Mouse (Mus musculus): ENCODE results near the gene Rhob. TPM values are rescaled to one million over a fixed set of nuclear protein-coding genes. Genes with fewer than 3 reads are reported as not detected.

Rhob gene
- polyA plus RNA-seq, 1 experiment from 2014 or later: 52.1 TPM

GRCm38 (mm10) chr12:8489098-8489497 lies 10.7 kb downstream of the Rhob start:
- H3K27ac ChIP-seq: no peak overlapping the region
- no peak overlapping the region for H3K9ac ChIP-seq
- H3K27me3 ChIP-seq: no peaks in the 10 kb centered on the region
- no peaks in the 10 kb centered on the region for H3K36me3 ChIP-seq
- no peak overlapping the region for H3K4me3 ChIP-seq
- WGBS: 8% methylated on average over 4 of the region's 4 CpGs
- H3K4me2 ChIP-seq: no peak overlapping the region
- H3K9me3 ChIP-seq: no peaks in the 10 kb centered on the region
- no peak for ATAC-seq (ENCODE audit: borderline replicate concordance, extremely low read depth, low FRiP score, low TSS enrichment)
- H3K4me1 ChIP-seq: peaks cover 39% of the 10 kb centered on the region

DNA sequence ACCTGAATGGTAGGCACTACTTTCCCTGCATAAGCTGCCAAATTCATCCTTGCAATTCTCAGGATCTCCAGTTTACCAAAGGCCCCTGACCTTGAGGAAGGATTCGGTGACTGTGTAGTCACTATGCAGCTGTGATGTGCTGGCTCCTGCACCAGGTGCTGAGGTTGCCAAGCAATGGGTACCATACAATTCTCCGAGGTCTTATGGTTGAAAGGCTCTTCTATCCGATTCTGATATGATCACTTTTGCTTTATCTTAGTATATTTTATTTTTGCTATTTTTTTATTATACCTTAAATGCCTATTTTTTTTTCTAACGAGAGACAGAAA lies 11.2 kb downstream of the Rhob start:
- H3K27me3 ChIP-seq: no peaks in the 10 kb centered on the region
- no peaks in the 10 kb centered on the region for H3K36me3 ChIP-seq
- no peak for ATAC-seq (ENCODE audit: borderline replicate concordance, extremely low read depth, low FRiP score, low TSS enrichment)
- no peak overlapping the region for H3K9ac ChIP-seq
- 67% methylated on average over 4 of the region's 4 CpGs for whole genome bisulfite sequencing
- H3K4me1 ChIP-seq: peaks cover 39% of the 10 kb centered on the region
- H3K4me2 ChIP-seq: no peak overlapping the region
- H3K9me3 ChIP-seq: no peaks in the 10 kb centered on the region
- no peak overlapping the region for H3K27ac ChIP-seq
- H3K4me3 ChIP-seq: no peak overlapping the region

GRCm38 (mm10) chr12:8487959-8488651 lies 11.7 kb downstream of the Rhob start:
- H3K9me3 ChIP-seq: no peaks in the 10 kb centered on the region
- H3K4me1 ChIP-seq: peaks cover 39% of the 10 kb centered on the region
- WGBS: 52% methylated on average over 5 of the region's 5 CpGs
- ATAC-seq (ENCODE audit: borderline replicate concordance, extremely low read depth, low FRiP score, low TSS enrichment): peak; percentile 64
- H3K9ac ChIP-seq: no peak overlapping the region
- H3K4me3 ChIP-seq: no peak overlapping the region
- no peaks in the 10 kb centered on the region for H3K27me3 ChIP-seq
- H3K27ac ChIP-seq: peak overlapping the region; percentile 23
- no peak overlapping the region for H3K4me2 ChIP-seq
- no peaks in the 10 kb centered on the region for H3K36me3 ChIP-seq

- H3K9me3 ChIP-seq: no peaks in the 10 kb centered on the region
- no peak for ATAC-seq (ENCODE audit: borderline replicate concordance, extremely low read depth, low FRiP score, low TSS enrichment)
- peak overlapping the region; percentile 23; the same call in 1 of the 2 replicates for H3K27ac ChIP-seq
- H3K4me2 ChIP-seq: no peak overlapping the region
- peaks cover 32% of the 10 kb centered on the region for H3K4me1 ChIP-seq
- no peaks in the 10 kb centered on the region for H3K27me3 ChIP-seq
- H3K36me3 ChIP-seq: no peaks in the 10 kb centered on the region
- H3K4me3 ChIP-seq: no peak overlapping the region
- 52% methylated on average over 1 of the region's 1 CpGs for WGBS
- H3K9ac ChIP-seq: no peak overlapping the region
These were observed 12.5 kb downstream of the Rhob start for GRCm38 (mm10) chr12:8487281-8487680.

- H3K27ac ChIP-seq: no peak overlapping the region
- H3K9me3 ChIP-seq: no peaks in the 10 kb centered on the region
- no peak overlapping the region for H3K4me3 ChIP-seq
- no peak overlapping the region for H3K4me2 ChIP-seq
- no peak overlapping the region for H3K9ac ChIP-seq
- peaks cover 25% of the 10 kb centered on the region for H3K4me1 ChIP-seq
- H3K36me3 ChIP-seq: no peaks in the 10 kb centered on the region
- no peaks in the 10 kb centered on the region for H3K27me3 ChIP-seq
- 72% methylated on average over 7 of the region's 7 CpGs for WGBS
- ATAC-seq (ENCODE audit: borderline replicate concordance, extremely low read depth, low FRiP score, low TSS enrichment): no peak
These were observed 14.6 kb downstream of the Rhob start for GRCm38 (mm10) chr12:8485247-8485646.

DNA sequence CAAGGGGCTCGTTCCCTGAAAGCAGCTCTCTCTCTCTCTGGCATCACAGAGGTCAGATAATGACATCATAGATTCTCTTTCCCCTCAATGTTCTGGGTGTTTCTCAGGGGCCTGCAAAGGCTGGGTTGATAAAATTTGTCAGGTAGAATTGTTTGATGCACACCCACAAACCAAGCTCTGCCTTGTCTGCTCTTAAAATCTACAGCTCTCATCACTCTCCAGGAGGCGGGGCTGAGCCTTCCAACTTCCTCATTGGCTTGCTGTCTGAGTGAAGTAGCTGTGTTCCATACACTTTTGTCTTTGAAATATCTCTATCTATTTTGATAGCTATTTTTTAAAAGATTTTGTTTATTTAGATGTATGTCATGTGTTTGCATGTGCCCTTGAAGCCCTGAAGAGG lies 17.6 kb downstream of the Rhob start:
- Histone ChIP-seq H3K4me1 (peaks cover 11% of the 10 kb centered on the region; the same call in 1 of the 2 replicates), H3K36me3 (no peaks in the 10 kb centered on the region), H3K4me3 (no peak overlapping the region), H3K9ac (no peak overlapping the region), H3K4me2 (no peak overlapping the region), H3K27me3 (no peaks in the 10 kb centered on the region), H3K27ac (no peak overlapping the region), H3K9me3 (no peaks in the 10 kb centered on the region)
- ATAC-seq (ENCODE audit: borderline replicate concordance, extremely low read depth, low FRiP score, low TSS enrichment): no peak
- 57% methylated on average over 2 of the region's 2 CpGs for WGBS

DNA sequence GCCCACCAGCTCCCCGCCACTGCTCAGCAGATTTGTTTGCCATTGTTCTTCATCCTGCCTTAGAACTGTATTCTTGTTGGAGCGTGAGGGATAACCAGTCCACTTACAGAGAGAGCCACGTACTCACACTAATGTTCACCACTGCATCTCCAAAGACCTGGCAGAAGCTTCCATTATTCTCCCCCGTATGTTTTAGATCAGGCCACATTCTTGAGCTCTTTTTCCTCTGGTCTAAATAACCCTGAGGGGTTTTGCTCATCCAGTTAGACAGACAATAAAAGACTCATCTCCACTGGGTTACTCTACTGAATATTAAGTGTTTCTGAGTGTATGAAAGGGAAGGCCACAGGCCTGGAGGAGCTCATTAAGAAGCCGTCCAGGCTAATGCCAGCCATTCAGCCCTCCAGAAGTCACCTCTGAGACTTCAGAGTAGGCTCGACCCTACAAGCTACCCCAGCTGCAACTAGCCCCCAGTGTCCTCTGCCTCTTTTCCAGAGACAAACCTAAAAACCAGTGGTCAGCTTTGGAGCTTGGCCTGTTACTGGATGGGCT lies 24.9 kb downstream of the Rhob start:
- no peak overlapping the region for H3K9ac ChIP-seq
- no peak overlapping the region for H3K4me2 ChIP-seq
- H3K27me3 ChIP-seq: no peaks in the 10 kb centered on the region
- ATAC-seq (ENCODE audit: borderline replicate concordance, extremely low read depth, low FRiP score, low TSS enrichment): no peak
- no peak overlapping the region for H3K27ac ChIP-seq
- H3K36me3 ChIP-seq: no peaks in the 10 kb centered on the region
- no peak overlapping the region for H3K4me3 ChIP-seq
- peaks cover 39% of the 10 kb centered on the region for H3K4me1 ChIP-seq
- WGBS: 60% methylated on average over 6 of the region's 6 CpGs
- no peaks in the 10 kb centered on the region for H3K9me3 ChIP-seq

DNA sequence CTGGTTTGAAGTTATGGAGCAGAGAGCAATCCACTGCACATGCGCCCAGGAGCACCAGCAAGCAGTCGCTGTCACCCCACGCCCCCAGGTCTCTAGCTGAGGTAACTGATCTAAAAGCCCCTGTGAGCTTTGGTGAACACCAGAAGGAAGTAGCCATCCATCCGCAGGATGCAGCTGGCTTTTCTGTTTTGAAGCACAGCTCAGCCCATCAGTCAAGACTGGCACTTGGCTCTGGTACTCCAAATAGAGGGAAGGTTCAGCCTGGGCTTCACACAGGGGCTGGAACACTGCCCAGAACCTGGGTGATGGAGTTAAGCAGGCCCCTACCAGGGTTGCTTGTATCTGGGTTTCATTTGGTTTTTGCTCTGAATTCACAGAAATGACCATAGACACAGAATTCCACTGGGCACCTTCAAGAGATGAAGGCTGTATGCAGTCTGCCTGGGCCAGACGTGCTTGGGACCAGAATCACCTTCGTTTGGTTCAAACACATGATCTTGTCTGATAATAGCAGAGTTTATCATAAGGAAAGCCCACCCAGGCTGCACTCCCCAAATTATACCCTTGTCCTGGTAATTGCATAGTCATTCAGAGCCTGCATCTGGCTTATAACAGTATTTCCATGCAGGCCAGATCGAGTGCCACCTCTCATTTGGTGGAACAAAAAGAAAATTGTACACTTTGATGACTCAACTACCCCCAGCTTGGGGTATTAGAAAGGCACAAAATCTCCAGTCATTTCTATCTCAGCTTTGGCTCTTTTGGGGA lies 27.0 kb downstream of the Rhob start:
- 41% methylated on average over 7 of the region's 7 CpGs for WGBS

GRCm38 (mm10) chr12:8472051-8472450 lies 27.8 kb downstream of the Rhob start:
- WGBS: 57% methylated on average over 4 of the region's 4 CpGs

More for the DNA sequence above, 27.0 kb downstream of the Rhob start:
- Histone ChIP-seq H3K27ac (peak overlapping the region; percentile 21; the same call in 1 of the 2 replicates), H3K36me3 (no peaks in the 10 kb centered on the region), H3K4me1 (peaks cover 51% of the 10 kb centered on the region), H3K9ac (no peak overlapping the region), H3K27me3 (no peaks in the 10 kb centered on the region), H3K9me3 (no peaks in the 10 kb centered on the region), H3K4me2 (no peak overlapping the region), H3K4me3 (no peak overlapping the region)
- ATAC-seq (ENCODE audit: borderline replicate concordance, extremely low read depth, low FRiP score, low TSS enrichment): peak; percentile 65

GRCm38 (mm10) chr12:8470962-8471361 lies 28.8 kb downstream of the Rhob start:
- WGBS: 76% methylated on average over 2 of the region's 2 CpGs
- Histone ChIP-seq H3K27me3 (no peaks in the 10 kb centered on the region), H3K4me2 (no peak overlapping the region), H3K4me1 (peaks cover 51% of the 10 kb centered on the region), H3K36me3 (no peaks in the 10 kb centered on the region), H3K9me3 (no peaks in the 10 kb centered on the region), H3K9ac (no peak overlapping the region), H3K4me3 (no peak overlapping the region), H3K27ac (no peak overlapping the region)
- no peak for ATAC-seq (ENCODE audit: borderline replicate concordance, extremely low read depth, low FRiP score, low TSS enrichment)

More at GRCm38 (mm10) chr12:8472051-8472450, 27.8 kb downstream of the Rhob start:
- peaks cover 51% of the 10 kb centered on the region for H3K4me1 ChIP-seq
- peak overlapping the region; percentile 21; the same call in 1 of the 2 replicates for H3K27ac ChIP-seq
- no peaks in the 10 kb centered on the region for H3K27me3 ChIP-seq
- H3K9me3 ChIP-seq: no peaks in the 10 kb centered on the region
- ATAC-seq (ENCODE audit: borderline replicate concordance, extremely low read depth, low FRiP score, low TSS enrichment): no peak
- no peak overlapping the region for H3K9ac ChIP-seq
- no peak overlapping the region for H3K4me2 ChIP-seq
- no peak overlapping the region for H3K4me3 ChIP-seq
- no peaks in the 10 kb centered on the region for H3K36me3 ChIP-seq

DNA sequence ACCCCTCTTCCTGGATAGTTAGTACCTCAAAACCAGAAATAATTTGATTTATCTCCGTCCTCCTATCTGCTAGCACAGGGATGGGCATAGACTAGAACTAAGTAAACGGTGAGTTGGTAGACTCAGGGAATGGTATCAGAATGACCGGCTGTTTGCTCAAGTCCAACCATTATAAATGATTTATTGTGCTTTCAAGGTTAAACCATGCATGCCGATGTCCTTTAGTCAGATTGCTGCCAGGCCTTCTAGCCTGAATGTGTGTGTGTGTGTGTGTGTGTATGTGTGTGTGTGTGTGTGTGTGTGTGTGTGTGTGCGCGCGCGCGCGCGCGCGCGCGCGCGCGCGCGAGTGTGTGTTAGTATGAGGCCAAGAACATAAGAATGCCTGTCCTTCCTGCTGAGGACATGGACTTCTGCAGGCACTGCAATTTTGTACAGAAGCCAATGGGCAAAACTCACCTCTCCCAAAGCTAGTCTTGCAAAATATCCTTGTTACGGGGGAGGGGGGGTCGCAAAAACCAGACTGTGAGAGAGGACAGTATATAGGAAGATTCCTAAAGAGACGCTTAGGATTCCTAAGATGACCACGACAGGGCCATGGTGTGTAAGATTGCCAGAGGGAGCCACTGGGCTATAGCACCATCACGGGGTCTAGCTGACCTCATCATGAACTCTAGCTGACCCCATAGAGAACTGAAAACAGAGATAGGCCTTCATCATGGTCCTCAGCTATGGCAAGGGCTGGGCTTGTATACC lies 29.9 kb downstream of the Rhob start:
- Histone ChIP-seq H3K27ac (no peak overlapping the region), H3K27me3 (no peaks in the 10 kb centered on the region), H3K4me2 (no peak overlapping the region), H3K4me1 (peaks cover 45% of the 10 kb centered on the region), H3K36me3 (no peaks in the 10 kb centered on the region), H3K4me3 (no peak overlapping the region), H3K9ac (no peak overlapping the region), H3K9me3 (no peaks in the 10 kb centered on the region)
- ATAC-seq (ENCODE audit: borderline replicate concordance, extremely low read depth, low FRiP score, low TSS enrichment): no peak
- WGBS: 87% methylated on average over 21 of the region's 25 CpGs

All from lung, embryonic 15.5 days (tissue).